Mouse (Mus musculus) testis, postnatal 10 days (tissue): ENCODE measurements around the gene Liph.
A peak's percentile ranks its signal among the peaks of the same experiment; 100 is the strongest.
"Not testable (repeated sequence)": the region's sequence is repeated elsewhere in the genome, so short reads cannot be mapped to it uniquely, and the experiment has no call there.

Experiments
- DNase-seq: peaks from one replicate; pipeline ENCODE4 v3.0.0; 2021; ENCODE audit warnings: low spot score

Liph gene

GRCm38 (mm10) chr16:21976203-21976602 lies 19.3 kb downstream of the Liph start:
- no peak for DNase-seq

- no peak for DNase-seq
Observed at GRCm38 (mm10) chr16:21971446-21971845, 24.0 kb downstream of the Liph start.

GRCm38 (mm10) chr16:21970536-21970935 lies 24.9 kb downstream of the Liph start:
- no peak for DNase-seq

GRCm38 (mm10) chr16:21969874-21970273 lies 25.6 kb downstream of the Liph start:
- no peak for DNase-seq

GRCm38 (mm10) chr16:21965576-21965975 lies 29.9 kb downstream of the Liph start:
- DNase-seq, result no peak

GRCm38 (mm10) chr16:21955591-21955990 lies 39.9 kb downstream of the Liph start:
- DNase-seq, result no peak

- DNase-seq, result peak; percentile 92
Observed at GRCm38 (mm10) chr16:21946761-21947715, 48.4 kb downstream of the Liph start, which contains the start of gene Tmem41a. Gene Tmem41a, minus strand, starts transcription at chr16:21947552.

GRCm38 (mm10) chr16:21928471-21928870 lies 67.0 kb downstream of the Liph start:
- no peak for DNase-seq

- DNase-seq, result no peak
Observed at GRCm38 (mm10) chr16:21916681-21917080, 78.8 kb downstream of the Liph start.

GRCm38 (mm10) chr16:21913347-21913746 lies 82.1 kb downstream of the Liph start:
- no peak for DNase-seq

- not testable (repeated sequence) for DNase-seq
Observed at GRCm38 (mm10) chr16:21908906-21909305, 86.6 kb downstream of the Liph start.

- no peak for DNase-seq
Observed at GRCm38 (mm10) chr16:21906902-21907301, 88.6 kb downstream of the Liph start.

GRCm38 (mm10) chr16:21905996-21906395 lies 89.5 kb downstream of the Liph start:
- no peak for DNase-seq

GRCm38 (mm10) chr16:21904636-21905035 lies 90.8 kb downstream of the Liph start:
- no peak for DNase-seq
